Mouse (Mus musculus) ZHBTc4 (cell line): ENCODE results near the gene Ccsap.

Experiments
- DNase-seq: peaks from one replicate; pipeline ENCODE4 v3.0.0-alpha.2; 2011; ENCODE audit warnings: low read depth, low spot score

Gene Ccsap

GRCm38 (mm10) chr8:123805718-123806373 lies 54.2 kb downstream of the Ccsap start, which contains the start of gene Rab4a:
Rab4a (plus strand) TSS chr8:123805985.
- peak; percentile 96 for DNase-seq

GRCm38 (mm10) chr8:123805209-123805717 lies 54.7 kb downstream of the Ccsap start:
- DNase-seq = no peak

GRCm38 (mm10) chr8:123804586-123804985 lies 55.4 kb downstream of the Ccsap start:
- no peak for DNase-seq

- DNase-seq = no peak
Observed at GRCm38 (mm10) chr8:123803639-123804038, 56.4 kb downstream of the Ccsap start.

- DNase-seq = no peak
Observed at GRCm38 (mm10) chr8:123801538-123801937, 58.5 kb downstream of the Ccsap start.

- peak; percentile 45 for DNase-seq
Observed at GRCm38 (mm10) chr8:123800867-123801266, 59.1 kb downstream of the Ccsap start.

- no peak for DNase-seq
Observed at GRCm38 (mm10) chr8:123799885-123800284, 60.1 kb downstream of the Ccsap start.

- no peak for DNase-seq
Observed at GRCm38 (mm10) chr8:123799434-123799833, 60.6 kb downstream of the Ccsap start.

- no peak for DNase-seq
Observed at GRCm38 (mm10) chr8:123797928-123798327, 62.1 kb downstream of the Ccsap start.

- DNase-seq = no peak
Observed at GRCm38 (mm10) chr8:123796758-123797157, 63.3 kb downstream of the Ccsap start.

GRCm38 (mm10) chr8:123794766-123795165 lies 65.2 kb downstream of the Ccsap start:
- no peak for DNase-seq

- DNase-seq = no peak
Observed at GRCm38 (mm10) chr8:123793900-123794299, 66.1 kb downstream of the Ccsap start.

GRCm38 (mm10) chr8:123791845-123792225 lies 68.2 kb downstream of the Ccsap start:
- no peak for DNase-seq

- DNase-seq = no peak
Observed at GRCm38 (mm10) chr8:123791101-123791844, 68.7 kb downstream of the Ccsap start.
